Mouse (Mus musculus) heart, adult 9 months (tissue): ENCODE measurements at regions not wholly inside any gene's neighbourhood (a gene's known extent, or its start where the extent isn't known, plus 50 kb on each side); places are given as distances from the start of the nearest gene placed in this dataset.

Source experiments
- DNase-seq, 2 experiments: peaks; one replicate each; pipeline ENCODE4 v3.0.0; 2022; ENCODE audit warnings: low spot score in 2 of 2

- no peak for DNase-seq
These were observed 121.1 kb upstream of the Cdkn3 start for GRCm38 (mm10) chr14:46639116-46639826.

- no peak for DNase-seq
These were observed 121.8 kb upstream of the Cdkn3 start for GRCm38 (mm10) chr14:46638516-46638915.

- no peak for DNase-seq
These were observed 123.1 kb upstream of the Cdkn3 start for GRCm38 (mm10) chr14:46637240-46637639.

GRCm38 (mm10) chr14:46636364-46636763 is 124.0 kb upstream of the Cdkn3 start:
- DNase-seq = peak; percentile 56 to 58

GRCm38 (mm10) chr14:46635322-46635721 is 125.0 kb upstream of the Cdkn3 start:
- DNase-seq = peak; percentile 63 to 64

- DNase-seq = no peak
These were observed 125.6 kb upstream of the Cdkn3 start for GRCm38 (mm10) chr14:46634656-46635244.

- no peak for DNase-seq
These were observed 126.1 kb upstream of the Cdkn3 start for GRCm38 (mm10) chr14:46634251-46634650.

GRCm38 (mm10) chr14:46627690-46628089 is 132.7 kb upstream of the Cdkn3 start:
- no peak for DNase-seq

GRCm38 (mm10) chr14:46625760-46626159 is 134.6 kb upstream of the Cdkn3 start:
- DNase-seq = no peak

- DNase-seq = no peak
These were observed 136.7 kb upstream of the Cdkn3 start for GRCm38 (mm10) chr14:46623645-46624044.

GRCm38 (mm10) chr14:46616030-46616429 is 144.3 kb upstream of the Cdkn3 start:
- no peak for DNase-seq

- DNase-seq = no peak
These were observed 145.4 kb upstream of the Cdkn3 start for GRCm38 (mm10) chr14:46614936-46615335.

GRCm38 (mm10) chr14:46613748-46614147 is 146.6 kb upstream of the Cdkn3 start:
- no peak for DNase-seq

- DNase-seq = no peak
These were observed 147.1 kb upstream of the Cdkn3 start for GRCm38 (mm10) chr14:46613211-46613610.

GRCm38 (mm10) chr14:46612584-46612983 is 147.8 kb upstream of the Cdkn3 start:
- no peak for DNase-seq

GRCm38 (mm10) chr14:46610926-46611325 is 149.4 kb upstream of the Cdkn3 start:
- DNase-seq = no peak

- DNase-seq = no peak
These were observed 150.0 kb upstream of the Cdkn3 start for GRCm38 (mm10) chr14:46610226-46610855.

GRCm38 (mm10) chr14:46606694-46607093 is 153.6 kb upstream of the Cdkn3 start:
- DNase-seq = no peak

GRCm38 (mm10) chr14:46606037-46606436 is 154.3 kb upstream of the Cdkn3 start:
- no peak for DNase-seq

GRCm38 (mm10) chr14:46604886-46605531 is 155.3 kb upstream of the Cdkn3 start:
- DNase-seq = no peak

GRCm38 (mm10) chr14:46604156-46604885 is 156.0 kb upstream of the Cdkn3 start:
- no peak for DNase-seq
